Mouse (Mus musculus) liver, postnatal 0 days (tissue): ENCODE data around the gene Hephl1.

ENCODE experiments used
- CTCF ChIP-seq: sonication (generic); IDR thresholded peaks from 2 replicates; pipeline ENCODE4 v1.5.1; 2016; ENCODE audit warnings: antibody characterized with exemption, low read depth
- EP300 ChIP-seq: IDR thresholded peaks from 2 replicates; pipeline ENCODE4 v1.6.1; 2016; ENCODE audit warnings: antibody characterized with exemption, low read depth, mild to moderate bottlenecking

- no peak for TF ChIP-seq CTCF
- TF ChIP-seq EP300: no peak
These were observed 51.1 kb downstream of the Hephl1 start for GRCm38 (mm10) chr9:15060847-15061246.
